Mouse (Mus musculus) erythroblast, embryonic 14.5 days (primary cell): ENCODE results near the gene Lysmd2.

Experiments used
- GATA1 ChIP-seq: IDR thresholded peaks from 2 replicates; pipeline ENCODE4 v1.6.1; 2012; ENCODE audit warnings: low read length, inconsistent platforms, mixed read lengths
- TAL1 ChIP-seq: IDR thresholded peaks from 3 replicates; pipeline ENCODE4 v1.6.1; 2012; ENCODE audit warnings: low read length, inconsistent platforms, mixed read lengths

DNA sequence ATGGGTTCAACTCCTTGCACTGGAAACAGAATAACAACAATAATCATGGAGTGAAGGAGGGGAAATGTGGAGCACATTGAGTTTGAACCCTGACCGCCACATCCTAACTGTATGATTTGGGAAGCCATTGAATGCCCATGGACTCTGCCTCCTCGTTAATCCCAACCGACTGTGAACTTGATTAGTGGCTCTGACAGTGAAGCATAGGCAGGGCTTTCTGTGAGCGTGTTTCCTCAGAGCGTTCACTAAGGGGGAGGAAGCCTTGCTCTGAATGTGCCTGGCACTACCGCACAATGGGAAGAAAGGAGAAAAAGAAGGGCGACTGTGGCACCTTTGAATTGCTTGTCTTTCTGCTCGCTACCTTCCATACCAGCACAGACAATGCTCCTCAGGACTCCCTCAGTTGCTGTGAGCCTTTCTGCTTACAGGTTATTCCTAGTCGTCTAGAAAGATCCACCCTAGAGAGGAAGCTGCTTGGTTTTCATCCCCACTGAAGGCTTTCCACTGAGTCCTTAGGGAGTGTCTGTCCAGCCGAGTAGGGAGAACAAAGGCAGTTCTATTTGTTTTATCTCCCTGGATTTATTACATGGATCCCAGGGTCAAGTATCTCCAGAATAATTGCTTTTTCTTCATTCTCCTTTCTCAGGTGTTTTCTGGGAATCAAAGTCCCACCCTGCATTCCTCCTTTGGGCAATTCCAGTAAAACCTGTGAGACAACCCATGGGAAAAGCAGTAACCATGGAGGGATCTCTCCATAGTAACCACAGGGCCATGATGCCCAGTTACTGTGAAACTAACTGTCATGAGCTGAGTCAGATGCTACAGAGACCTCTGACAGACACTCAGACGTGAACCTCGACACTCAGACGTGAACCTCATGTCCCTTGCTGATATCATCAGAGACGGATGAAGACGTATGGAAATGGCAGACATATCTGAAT, 35.4 kb upstream of the Lysmd2 start:
- no peak for TF ChIP-seq TAL1
- no peak for TF ChIP-seq GATA1
